Mouse (Mus musculus): ENCODE data around the gene Zc3h12d. TPM values are rescaled to one million over a fixed set of nuclear protein-coding genes. Genes with fewer than 3 reads are reported as not detected.
A peak's percentile ranks its signal among the peaks of the same experiment; 100 is the strongest.

Zc3h12d gene
- under 1 TPM; 0.18 to 0.25 TPM for total RNA-seq (2021)

- DNase-seq (ENCODE audit: low spot score): no peak
- intact Hi-C loops (cut with DNase I): no loop called here
These were observed at the start of gene Zc3h12d for GRCm38 (mm10) chr10:7832171-7832676. Zc3h12d (plus strand) TSS chr10:7832470.

- no peak for DNase-seq (ENCODE audit: low spot score)
- intact Hi-C loops (cut with DNase I): no loop called here
These were observed 45.0 kb upstream of the Zc3h12d start for GRCm38 (mm10) chr10:7787319-7787718.

DNA sequence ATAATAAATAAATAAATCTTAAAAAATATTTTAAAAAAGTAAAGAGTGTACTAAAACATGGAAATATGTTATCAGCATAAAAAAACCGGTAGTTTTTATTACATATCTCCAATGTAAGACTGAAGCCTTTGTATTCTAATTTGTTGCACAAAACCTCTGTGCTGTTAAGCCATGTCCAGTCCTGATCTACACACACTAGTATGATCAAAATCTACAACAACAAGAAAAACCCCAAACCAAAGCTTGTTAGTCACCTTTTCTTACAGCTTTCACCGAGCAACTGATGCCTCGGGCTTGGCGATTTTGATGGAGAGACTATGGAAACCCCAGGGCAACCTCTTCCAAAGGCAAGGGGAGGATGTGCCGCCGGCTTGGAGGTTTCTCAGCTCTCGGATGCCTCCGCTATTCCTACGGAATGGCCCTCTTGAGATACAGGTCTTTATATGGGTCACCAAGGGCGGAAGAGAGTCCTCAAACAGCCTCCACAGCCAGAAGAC is 40.0 kb upstream of the Zc3h12d start:
- DNase-seq (ENCODE audit: low spot score): no peak
- intact Hi-C loops (cut with DNase I): no loop called here

DNA sequence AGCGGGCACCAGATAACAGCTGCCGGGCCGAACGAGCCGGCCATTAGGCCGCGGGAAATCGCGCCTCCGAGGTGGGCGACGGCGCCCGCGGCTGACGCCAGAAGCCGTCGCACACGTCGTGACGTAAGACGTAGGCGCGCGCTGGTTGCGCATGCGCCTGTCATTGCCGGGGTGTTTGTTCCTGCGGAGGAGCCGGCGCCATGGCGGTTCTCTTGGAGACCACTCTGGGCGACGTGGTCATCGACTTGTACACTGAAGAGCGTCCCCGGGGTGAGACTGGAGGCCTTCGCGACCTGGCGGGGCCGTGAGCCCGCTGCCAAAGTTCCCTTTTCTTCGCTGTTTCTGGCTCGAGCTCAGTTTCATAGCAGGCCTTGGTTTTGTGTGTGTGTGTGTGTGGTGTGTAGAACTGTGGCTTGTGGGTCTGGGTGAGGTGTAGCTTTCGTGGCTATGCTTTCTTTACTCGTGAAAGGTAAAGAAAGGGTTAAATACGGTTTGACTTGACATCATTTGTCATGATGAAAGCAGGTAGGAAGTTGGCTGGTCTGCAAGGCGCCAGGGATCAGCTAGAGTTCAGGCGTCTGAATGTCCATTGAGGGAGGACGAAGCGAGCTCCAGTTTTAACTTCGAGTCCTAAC is 39.4 kb upstream of the Zc3h12d start, which contains the start of the genes Ginm1 and Ppil4:
TSS of gene Ginm1 (minus strand) at position 74 of the 635 bp plus-strand sequence.
TSS of gene Ppil4 (plus strand) at position 141 of the 635 bp plus-strand sequence.
- intact Hi-C loops (cut with DNase I): no loop called here

GRCm38 (mm10) chr10:7801258-7801657 is 31.0 kb upstream of the Zc3h12d start:
- intact Hi-C loops (cut with DNase I): no loop called here

More for the DNA sequence above, 39.4 kb upstream of the Zc3h12d start, which contains the start of the genes Ginm1 and Ppil4:
- peak; percentile 78 for DNase-seq (ENCODE audit: low spot score)

DNA sequence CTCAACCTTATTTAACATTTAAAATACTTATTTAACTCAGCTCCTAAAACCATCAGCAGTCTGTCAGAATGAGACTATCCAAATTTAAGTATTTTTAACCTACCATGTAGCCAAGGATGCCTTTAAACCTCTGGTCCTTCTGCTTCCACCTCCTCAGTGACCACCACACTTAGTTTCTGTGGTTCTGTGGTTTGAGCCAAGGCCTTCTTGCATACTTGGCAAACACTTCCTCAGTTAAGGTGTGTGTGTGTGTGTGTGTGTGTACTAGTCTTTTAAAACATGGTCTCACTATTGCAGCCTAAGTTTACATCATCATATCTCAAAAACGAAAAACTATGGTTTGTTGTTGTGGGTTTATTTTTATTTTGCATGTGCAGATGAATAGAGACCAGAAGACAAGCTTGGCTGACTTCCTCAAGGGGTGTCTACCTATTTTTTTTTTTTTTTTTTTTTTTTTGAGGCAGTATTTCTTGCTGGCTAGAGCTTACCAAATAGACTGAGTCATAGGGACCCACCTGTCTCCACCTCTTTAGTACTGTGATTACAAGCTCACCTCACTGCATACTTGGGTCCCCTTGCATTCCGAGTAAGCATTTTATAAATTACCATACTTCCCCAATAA is 29.6 kb upstream of the Zc3h12d start:
- no peak for DNase-seq (ENCODE audit: low spot score)
- intact Hi-C loops (cut with DNase I): no loop called here

More at GRCm38 (mm10) chr10:7801258-7801657, 31.0 kb upstream of the Zc3h12d start:
- no peak for DNase-seq (ENCODE audit: low spot score)

GRCm38 (mm10) chr10:7809937-7810336 is 22.3 kb upstream of the Zc3h12d start:
- intact Hi-C loops (cut with DNase I): loop anchor here (2.0 to 5.0 kb wide), 4 partner anchors 52 to 431 kb away; no protein-coding TSS in a partner anchor

GRCm38 (mm10) chr10:7816476-7816875 is 15.8 kb upstream of the Zc3h12d start:
- intact Hi-C loops (cut with DNase I): no loop called here
- no peak for DNase-seq (ENCODE audit: low spot score)

More at GRCm38 (mm10) chr10:7809937-7810336, 22.3 kb upstream of the Zc3h12d start:
- no peak for DNase-seq (ENCODE audit: low spot score)

DNA sequence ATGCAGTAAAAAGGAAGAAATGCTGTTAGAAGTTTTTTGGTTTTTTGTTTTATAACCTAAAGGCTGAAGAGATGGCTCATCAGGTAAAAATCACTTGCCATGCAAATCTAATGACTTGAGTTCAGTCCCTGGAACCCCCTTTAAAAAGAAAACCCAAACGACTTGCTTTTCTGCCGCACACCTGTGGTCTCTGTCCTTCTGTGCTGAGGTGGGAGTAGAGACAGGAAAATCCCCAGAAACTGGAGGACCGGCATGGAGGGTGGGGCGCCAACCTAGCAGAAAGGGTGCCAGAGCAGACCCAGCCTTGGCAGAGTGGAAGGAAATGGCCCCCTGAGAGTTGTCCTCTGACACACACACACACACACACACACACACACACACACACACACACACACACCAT is 13.6 kb upstream of the Zc3h12d start:
- DNase-seq (ENCODE audit: low spot score): no peak
- intact Hi-C loops (cut with DNase I): no loop called here

- intact Hi-C loops (cut with DNase I): no loop called here
- no peak for DNase-seq (ENCODE audit: low spot score)
These were observed 13.1 kb upstream of the Zc3h12d start for GRCm38 (mm10) chr10:7819156-7819555.

DNA sequence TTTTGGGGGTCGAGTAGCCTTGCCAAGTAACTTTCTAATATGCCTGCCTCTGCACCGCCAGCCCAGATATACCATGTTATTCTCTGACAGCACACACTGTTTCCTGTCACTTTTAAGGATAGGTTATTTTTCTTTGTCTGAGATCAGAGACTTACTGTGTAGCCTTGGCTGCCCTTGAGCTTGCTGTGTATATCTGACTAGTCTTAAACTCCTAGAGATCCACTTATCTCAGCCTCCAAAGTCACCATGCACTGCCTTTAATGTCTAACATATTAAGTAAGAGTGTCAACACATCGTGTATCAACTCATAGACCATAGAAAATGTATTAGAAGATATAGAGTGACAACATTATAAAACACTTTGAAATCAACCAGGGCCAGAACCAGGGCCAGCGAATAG is 12.7 kb upstream of the Zc3h12d start:
- intact Hi-C loops (cut with DNase I): no loop called here
- no peak for DNase-seq (ENCODE audit: low spot score)

GRCm38 (mm10) chr10:7820171-7820570 is 12.1 kb upstream of the Zc3h12d start:
- no peak for DNase-seq (ENCODE audit: low spot score)
- intact Hi-C loops (cut with DNase I): no loop called here

DNA sequence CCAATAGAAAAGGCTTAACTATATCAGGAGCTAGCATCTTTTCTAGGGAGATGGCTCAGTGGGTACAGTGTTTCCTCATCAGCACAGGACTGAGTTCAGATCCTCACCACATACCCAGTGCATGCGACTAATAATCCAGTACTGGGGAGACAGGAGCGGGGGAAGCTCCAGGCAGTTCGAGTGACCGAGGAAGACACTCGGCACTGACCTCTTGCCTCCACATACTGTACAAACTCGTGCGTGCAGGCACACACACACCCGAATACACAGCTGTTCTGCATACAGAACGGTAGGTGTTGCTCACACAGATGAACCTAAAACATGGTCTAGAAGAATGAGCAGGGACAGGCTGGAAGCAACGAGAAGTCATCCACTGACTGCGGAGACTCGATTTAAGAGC is 10.3 kb upstream of the Zc3h12d start:
- intact Hi-C loops (cut with DNase I): no loop called here
- no peak for DNase-seq (ENCODE audit: low spot score)

- DNase-seq (ENCODE audit: low spot score): no peak
- intact Hi-C loops (cut with DNase I): no loop called here
These were observed 7.5 kb upstream of the Zc3h12d start for GRCm38 (mm10) chr10:7824663-7825280.

GRCm38 (mm10) chr10:7825281-7825665 is 7.0 kb upstream of the Zc3h12d start:
- no peak for DNase-seq (ENCODE audit: low spot score)
- intact Hi-C loops (cut with DNase I): no loop called here

GRCm38 (mm10) chr10:7826106-7826505 is 6.2 kb upstream of the Zc3h12d start:
- intact Hi-C loops (cut with DNase I): no loop called here
- DNase-seq (ENCODE audit: low spot score): no peak

DNA sequence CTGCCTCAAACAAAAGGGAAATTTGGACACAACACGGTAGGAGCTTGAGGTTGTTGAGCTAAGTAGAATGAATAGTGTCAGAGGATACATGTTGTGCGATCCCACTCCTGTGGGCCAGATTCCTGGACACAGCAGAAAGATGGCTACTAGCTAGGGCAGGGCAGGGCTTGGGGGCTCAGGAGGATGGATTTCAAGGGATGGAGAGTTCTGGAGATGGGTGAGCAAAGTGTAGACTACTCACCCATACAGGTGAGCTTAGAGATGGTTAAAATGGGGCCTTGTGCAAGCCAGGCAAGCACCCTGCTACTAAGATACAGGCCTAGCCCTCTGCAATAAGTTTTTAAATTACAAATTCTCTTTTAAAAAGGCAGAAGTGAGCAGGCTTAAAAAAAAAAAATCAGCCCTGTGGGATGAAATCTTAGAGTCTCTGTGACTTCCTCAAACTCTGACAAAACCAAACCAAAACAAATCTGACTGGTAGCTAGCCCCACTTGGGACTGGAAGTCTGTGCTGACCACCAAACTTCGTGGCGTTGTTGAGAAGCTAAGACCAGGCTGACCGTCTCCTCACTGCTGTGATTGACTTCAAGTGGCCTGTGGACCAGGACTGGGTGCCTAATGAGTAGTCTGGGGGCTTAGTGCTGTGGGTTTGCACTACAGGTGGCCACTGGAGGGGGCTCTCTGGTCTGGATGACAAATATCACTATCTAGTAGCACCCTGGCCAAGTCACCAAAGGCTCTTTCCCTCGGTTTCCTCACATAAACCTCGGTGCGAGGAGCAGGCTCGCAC is 1.3 kb downstream of the Zc3h12d start:
- intact Hi-C loops (cut with DNase I): no loop called here
- DNase-seq (ENCODE audit: low spot score): no peak

- DNase-seq (ENCODE audit: low spot score): no peak
- intact Hi-C loops (cut with DNase I): no loop called here
These were observed 2.5 kb downstream of the Zc3h12d start for GRCm38 (mm10) chr10:7834671-7835225.

- no peak for DNase-seq (ENCODE audit: low spot score)
- intact Hi-C loops (cut with DNase I): no loop called here
These were observed 4.6 kb downstream of the Zc3h12d start for GRCm38 (mm10) chr10:7836902-7837301.

GRCm38 (mm10) chr10:7837446-7837845 is 5.2 kb downstream of the Zc3h12d start:
- intact Hi-C loops (cut with DNase I): no loop called here
- no peak for DNase-seq (ENCODE audit: low spot score)

Data from heart, postnatal 25 days (tissue).